Comparison of ENCODE assay signal across 8 mouse cellular contexts in genomic region chr9:65829410-65829809, GRCm38 (mm10). TPM values are rescaled to one million over a fixed set of nuclear protein-coding genes. Genes with fewer than 3 reads are reported as not detected.
DNase-seq lines count a peak whose midpoint lies in the region; ATAC-seq lines count a peak whose summit lies in the region.

No protein-coding gene starts in this region.

- DNase-seq in cerebellum, postnatal 10 days, result peak; percentile 48 to 53
- DNase-seq in cerebellum, postnatal 36 days, result no peak
- peak; percentile 60 for DNase-seq in urinary bladder, postnatal 14 days (ENCODE audit: low spot score)
- no peak for DNase-seq in urinary bladder, postnatal 4 days (ENCODE audit: low spot score in 2 of 2)
- DNase-seq in heart, postnatal 10 days, result peak; percentile 77 to 79
- DNase-seq in lung, postnatal 25 days (ENCODE audit: low spot score), result peak; percentile 73
- no peak for DNase-seq in cerebellum, postnatal 4 days (ENCODE audit: low spot score in 2 of 2)

- intact Hi-C loops in heart, postnatal 10 days (cut with DNase I), result loop anchor here (1.0 to 2.0 kb wide), 3 partner anchors 73 to 163 kb away; no protein-coding TSS in a partner anchor

- no peak for ATAC-seq in cerebellum, adult (ENCODE audit: insufficient number of reproducible peaks, low FRiP score, low TSS enrichment)

RNA-seq across cellular contexts. Expression of gene Zfp609, which starts 2.0 kb away (rescaled TPM):
- 10 to 100 TPM; 34.4 to 36.7 TPM for total RNA-seq in heart, postnatal 10 days (2021)

Comparison
In these comparisons a context has a peak if more than half of its experiments do, and no peak if none do; other contexts are left out.
1. DNase-seq: peak in cerebellum, postnatal 10 days (2 of 2), urinary bladder, postnatal 14 days (single experiment), heart, postnatal 10 days (2 of 2) and lung, postnatal 25 days (single experiment); none in cerebellum, postnatal 36 days (0 of 2), urinary bladder, postnatal 4 days (0 of 2) and cerebellum, postnatal 4 days (0 of 2).